Mouse (Mus musculus): Measurements from ENCODE around the gene Fars2. TPM values are rescaled to one million over a fixed set of nuclear protein-coding genes. Genes with fewer than 3 reads are reported as not detected.

The Fars2 gene
- polyA plus RNA-seq, 1 experiment from 2014 or later, result 31.7 TPM

- no peaks in the 10 kb centered on the region for H3K27me3 ChIP-seq (ENCODE audit: control insufficient read depth, insufficient read depth, low read length)
- no peaks in the 10 kb centered on the region for H3K9me3 ChIP-seq (ENCODE audit: control insufficient read depth, low read length)
- no peaks in the 10 kb centered on the region for H3K36me3 ChIP-seq (ENCODE audit: control insufficient read depth, insufficient read depth, low read length)
- no peak overlapping the region for H3K9ac ChIP-seq (ENCODE audit: low read depth, low read length)
- H3K4me2 ChIP-seq (replicated peaks; ENCODE audit: low read depth, low read length), result no peak overlapping the region
- no peak overlapping the region for H3K4me3 ChIP-seq (ENCODE audit: low read length)
- H3K27ac ChIP-seq (ENCODE audit: low read depth, low read length), result no peak overlapping the region
- no peak for ATAC-seq (ENCODE audit: low FRiP score, low TSS enrichment)
- no peaks in the 10 kb centered on the region for H3K4me1 ChIP-seq (ENCODE audit: control insufficient read depth, insufficient read depth, low read length)
- 78% methylated on average over 2 of the region's 2 CpGs for WGBS
Measured at GRCm38 (mm10) chr13:36538385-36538784, 421.2 kb downstream of the Fars2 start.

GRCm38 (mm10) chr13:36540231-36540630 lies 423.0 kb downstream of the Fars2 start:
- H3K27me3 ChIP-seq (ENCODE audit: control insufficient read depth, insufficient read depth, low read length), result no peaks in the 10 kb centered on the region
- 0 out of 2 replicates have a peak, but pooled peaks have one; percentile 40 for ATAC-seq (ENCODE audit: low FRiP score, low TSS enrichment)
- H3K9ac ChIP-seq (ENCODE audit: low read depth, low read length), result no peak overlapping the region
- no peak overlapping the region for H3K4me3 ChIP-seq (ENCODE audit: low read length)
- WGBS, result 41% methylated on average over 10 of the region's 10 CpGs
- no peak overlapping the region for H3K4me2 ChIP-seq (replicated peaks; ENCODE audit: low read depth, low read length)
- H3K27ac ChIP-seq (ENCODE audit: low read depth, low read length), result no peak overlapping the region
- no peaks in the 10 kb centered on the region for H3K9me3 ChIP-seq (ENCODE audit: control insufficient read depth, low read length)
- no peaks in the 10 kb centered on the region for H3K4me1 ChIP-seq (ENCODE audit: control insufficient read depth, insufficient read depth, low read length)
- H3K36me3 ChIP-seq (ENCODE audit: control insufficient read depth, insufficient read depth, low read length), result no peaks in the 10 kb centered on the region

GRCm38 (mm10) chr13:36541287-36541780 lies 424.1 kb downstream of the Fars2 start:
- H3K9ac ChIP-seq (ENCODE audit: low read depth, low read length), result no peak overlapping the region
- H3K36me3 ChIP-seq (ENCODE audit: control insufficient read depth, insufficient read depth, low read length), result no peaks in the 10 kb centered on the region
- no peaks in the 10 kb centered on the region for H3K4me1 ChIP-seq (ENCODE audit: control insufficient read depth, insufficient read depth, low read length)
- H3K4me2 ChIP-seq (replicated peaks; ENCODE audit: low read depth, low read length), result no peak overlapping the region
- no peak overlapping the region for H3K27ac ChIP-seq (ENCODE audit: low read depth, low read length)
- H3K27me3 ChIP-seq (ENCODE audit: control insufficient read depth, insufficient read depth, low read length), result no peaks in the 10 kb centered on the region
- no peak overlapping the region for H3K4me3 ChIP-seq (ENCODE audit: low read length)
- ATAC-seq (ENCODE audit: low FRiP score, low TSS enrichment), result no peak
- no peaks in the 10 kb centered on the region for H3K9me3 ChIP-seq (ENCODE audit: control insufficient read depth, low read length)
- 84% methylated on average over 2 of the region's 2 CpGs for WGBS

GRCm38 (mm10) chr13:36550694-36551093 lies 433.5 kb downstream of the Fars2 start:
- Histone ChIP-seq H3K27ac (ENCODE audit: low read depth, low read length) (no peak overlapping the region), H3K9ac (ENCODE audit: low read depth, low read length) (no peak overlapping the region), H3K27me3 (ENCODE audit: control insufficient read depth, insufficient read depth, low read length) (no peaks in the 10 kb centered on the region), H3K4me3 (ENCODE audit: low read length) (no peak overlapping the region), H3K4me1 (ENCODE audit: control insufficient read depth, insufficient read depth, low read length) (no peaks in the 10 kb centered on the region), H3K36me3 (ENCODE audit: control insufficient read depth, insufficient read depth, low read length) (no peaks in the 10 kb centered on the region), H3K4me2 (replicated peaks; ENCODE audit: low read depth, low read length) (no peak overlapping the region), H3K9me3 (ENCODE audit: control insufficient read depth, low read length) (no peaks in the 10 kb centered on the region)
- WGBS, result 63% methylated on average over 6 of the region's 6 CpGs
- no peak for ATAC-seq (ENCODE audit: low FRiP score, low TSS enrichment)

- no peak overlapping the region for H3K9ac ChIP-seq (ENCODE audit: low read depth, low read length)
- no peak overlapping the region for H3K27ac ChIP-seq (ENCODE audit: low read depth, low read length)
- no peaks in the 10 kb centered on the region for H3K36me3 ChIP-seq (ENCODE audit: control insufficient read depth, insufficient read depth, low read length)
- no peak overlapping the region for H3K4me3 ChIP-seq (ENCODE audit: low read length)
- WGBS, result 82% methylated on average over 3 of the region's 3 CpGs
- no peaks in the 10 kb centered on the region for H3K9me3 ChIP-seq (ENCODE audit: control insufficient read depth, low read length)
- no peak for ATAC-seq (ENCODE audit: low FRiP score, low TSS enrichment)
- no peaks in the 10 kb centered on the region for H3K27me3 ChIP-seq (ENCODE audit: control insufficient read depth, insufficient read depth, low read length)
- H3K4me2 ChIP-seq (replicated peaks; ENCODE audit: low read depth, low read length), result no peak overlapping the region
- H3K4me1 ChIP-seq (ENCODE audit: control insufficient read depth, insufficient read depth, low read length), result no peaks in the 10 kb centered on the region
Measured at GRCm38 (mm10) chr13:36552522-36553246, 435.5 kb downstream of the Fars2 start.

- WGBS, result 78% methylated on average over 5 of the region's 5 CpGs
- H3K4me2 ChIP-seq (replicated peaks; ENCODE audit: low read depth, low read length), result no peak overlapping the region
- no peak overlapping the region for H3K9ac ChIP-seq (ENCODE audit: low read depth, low read length)
- no peaks in the 10 kb centered on the region for H3K36me3 ChIP-seq (ENCODE audit: control insufficient read depth, insufficient read depth, low read length)
- H3K4me1 ChIP-seq (ENCODE audit: control insufficient read depth, insufficient read depth, low read length), result no peaks in the 10 kb centered on the region
- H3K4me3 ChIP-seq (ENCODE audit: low read length), result no peak overlapping the region
- no peaks in the 10 kb centered on the region for H3K9me3 ChIP-seq (ENCODE audit: control insufficient read depth, low read length)
- no peaks in the 10 kb centered on the region for H3K27me3 ChIP-seq (ENCODE audit: control insufficient read depth, insufficient read depth, low read length)
- H3K27ac ChIP-seq (ENCODE audit: low read depth, low read length), result no peak overlapping the region
- ATAC-seq (ENCODE audit: low FRiP score, low TSS enrichment), result no peak
Measured at GRCm38 (mm10) chr13:36553247-36553642, 436.0 kb downstream of the Fars2 start.

GRCm38 (mm10) chr13:36554743-36555142 lies 437.5 kb downstream of the Fars2 start:
- no peak overlapping the region for H3K4me3 ChIP-seq (ENCODE audit: low read length)
- H3K9ac ChIP-seq (ENCODE audit: low read depth, low read length), result no peak overlapping the region
- H3K27ac ChIP-seq (ENCODE audit: low read depth, low read length), result no peak overlapping the region
- no peaks in the 10 kb centered on the region for H3K27me3 ChIP-seq (ENCODE audit: control insufficient read depth, insufficient read depth, low read length)
- WGBS, result 77% methylated on average over 1 of the region's 1 CpGs
- no peaks in the 10 kb centered on the region for H3K36me3 ChIP-seq (ENCODE audit: control insufficient read depth, insufficient read depth, low read length)
- H3K4me1 ChIP-seq (ENCODE audit: control insufficient read depth, insufficient read depth, low read length), result no peaks in the 10 kb centered on the region
- H3K4me2 ChIP-seq (replicated peaks; ENCODE audit: low read depth, low read length), result no peak overlapping the region
- no peak for ATAC-seq (ENCODE audit: low FRiP score, low TSS enrichment)
- H3K9me3 ChIP-seq (ENCODE audit: control insufficient read depth, low read length), result no peaks in the 10 kb centered on the region

GRCm38 (mm10) chr13:36562447-36563441 lies 445.5 kb downstream of the Fars2 start:
- Histone ChIP-seq H3K36me3 (ENCODE audit: control insufficient read depth, insufficient read depth, low read length) (no peaks in the 10 kb centered on the region), H3K27me3 (ENCODE audit: control insufficient read depth, insufficient read depth, low read length) (no peaks in the 10 kb centered on the region), H3K27ac (ENCODE audit: low read depth, low read length) (no peak overlapping the region), H3K9ac (ENCODE audit: low read depth, low read length) (no peak overlapping the region), H3K4me2 (replicated peaks; ENCODE audit: low read depth, low read length) (no peak overlapping the region), H3K4me1 (ENCODE audit: control insufficient read depth, insufficient read depth, low read length) (no peaks in the 10 kb centered on the region), H3K9me3 (ENCODE audit: control insufficient read depth, low read length) (no peaks in the 10 kb centered on the region), H3K4me3 (ENCODE audit: low read length) (no peak overlapping the region)
- 66% methylated on average over 16 of the region's 16 CpGs for WGBS
- ATAC-seq (ENCODE audit: low FRiP score, low TSS enrichment), result no peak
